Mouse (Mus musculus): ENCODE data around the gene Dpt. TPM values are rescaled to one million over a fixed set of nuclear protein-coding genes. Genes with fewer than 3 reads are reported as not detected.
A peak's percentile ranks its signal among the peaks of the same experiment; 100 is the strongest.

Dpt gene
- polyA plus RNA-seq, 1 experiment from 2014 or later = 48.9 TPM

- 35% methylated on average over 4 of the region's 4 CpGs for WGBS
- Histone ChIP-seq H3K9ac (no peak overlapping the region), H3K27me3 (replicated peaks) (no peaks in the 10 kb centered on the region), H3K9me3 (no peaks in the 10 kb centered on the region), H3K4me2 (no peak overlapping the region), H3K36me3 (no peaks in the 10 kb centered on the region), H3K4me1 (0 out of 2 replicates have a peak, but pooled peaks cover 6% of the 10 kb centered on the region), H3K27ac (no peak overlapping the region; the same call in 1 of the 2 replicates), H3K4me3 (replicated peaks) (no peak overlapping the region)
- ATAC-seq (ENCODE audit: insufficient read depth, low FRiP score, low read depth) = peak; percentile 66; the same call in 1 of the 2 replicates
Observed at GRCm38 (mm10) chr1:164793049-164793448, 3.4 kb upstream of the Dpt start.

GRCm38 (mm10) chr1:164797746-164798285, 1.4 kb downstream of the Dpt start:
- Histone ChIP-seq H3K4me2 (no peak overlapping the region), H3K4me1 (0 out of 2 replicates have a peak, but pooled peaks cover 10% of the 10 kb centered on the region), H3K9ac (no peak overlapping the region), H3K27me3 (replicated peaks) (no peaks in the 10 kb centered on the region), H3K36me3 (no peaks in the 10 kb centered on the region), H3K9me3 (no peaks in the 10 kb centered on the region), H3K27ac (peak overlapping the region; percentile 59; the same call in 1 of the 2 replicates), H3K4me3 (replicated peaks) (no peak overlapping the region)
- WGBS = 61% methylated on average over 1 of the region's 1 CpGs
- ATAC-seq (ENCODE audit: insufficient read depth, low FRiP score, low read depth) = no peak

DNA sequence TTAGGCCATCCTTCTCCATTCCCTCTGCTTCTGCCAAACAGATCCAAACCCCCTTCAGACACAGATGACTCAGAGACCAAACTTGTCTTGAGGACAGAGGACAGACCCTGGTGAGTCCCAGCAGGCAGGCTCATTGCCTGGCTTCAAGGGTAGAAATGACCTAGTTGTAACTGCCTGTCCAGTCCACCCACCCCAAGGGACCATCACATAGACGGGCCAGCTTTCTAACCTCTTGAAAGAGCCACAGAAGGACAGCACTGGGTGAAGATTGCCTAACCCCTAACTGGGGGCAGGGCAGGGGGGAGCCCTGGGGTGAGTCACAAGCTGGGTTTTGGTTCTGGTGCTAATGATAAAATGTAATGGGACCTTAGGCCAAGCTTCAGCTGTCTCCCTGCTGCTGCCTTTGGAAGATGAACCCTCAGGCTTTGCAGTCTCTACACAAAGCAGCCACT, 2.1 kb downstream of the Dpt start:
- no peak overlapping the region for H3K9ac ChIP-seq
- ATAC-seq (ENCODE audit: insufficient read depth, low FRiP score, low read depth) = peak; percentile 14; the same call in 1 of the 2 replicates
- no peak overlapping the region for H3K4me3 ChIP-seq (replicated peaks)
- no peaks in the 10 kb centered on the region for H3K9me3 ChIP-seq
- H3K36me3 ChIP-seq = no peaks in the 10 kb centered on the region
- 0 out of 2 replicates have a peak, but pooled peaks cover 10% of the 10 kb centered on the region for H3K4me1 ChIP-seq
- H3K4me2 ChIP-seq = 0 out of 2 replicates have a peak overlapping the region, but pooled peaks have one; percentile 8
- H3K27ac ChIP-seq = peak overlapping the region; percentile 59
- H3K27me3 ChIP-seq (replicated peaks) = no peaks in the 10 kb centered on the region
- 55% methylated on average over 1 of the region's 1 CpGs for WGBS

- H3K4me3 ChIP-seq (replicated peaks) = no peak overlapping the region
- H3K27me3 ChIP-seq (replicated peaks) = no peaks in the 10 kb centered on the region
- 68% methylated on average over 3 of the region's 3 CpGs for whole genome bisulfite sequencing
- H3K27ac ChIP-seq = no peak overlapping the region
- 0 out of 2 replicates have a peak, but pooled peaks cover 10% of the 10 kb centered on the region for H3K4me1 ChIP-seq
- H3K4me2 ChIP-seq = no peak overlapping the region
- ATAC-seq (ENCODE audit: insufficient read depth, low FRiP score, low read depth) = no peak
- H3K36me3 ChIP-seq = no peaks in the 10 kb centered on the region
- no peaks in the 10 kb centered on the region for H3K9me3 ChIP-seq
- H3K9ac ChIP-seq = no peak overlapping the region
Observed at GRCm38 (mm10) chr1:164799161-164799560, 2.7 kb downstream of the Dpt start.

DNA sequence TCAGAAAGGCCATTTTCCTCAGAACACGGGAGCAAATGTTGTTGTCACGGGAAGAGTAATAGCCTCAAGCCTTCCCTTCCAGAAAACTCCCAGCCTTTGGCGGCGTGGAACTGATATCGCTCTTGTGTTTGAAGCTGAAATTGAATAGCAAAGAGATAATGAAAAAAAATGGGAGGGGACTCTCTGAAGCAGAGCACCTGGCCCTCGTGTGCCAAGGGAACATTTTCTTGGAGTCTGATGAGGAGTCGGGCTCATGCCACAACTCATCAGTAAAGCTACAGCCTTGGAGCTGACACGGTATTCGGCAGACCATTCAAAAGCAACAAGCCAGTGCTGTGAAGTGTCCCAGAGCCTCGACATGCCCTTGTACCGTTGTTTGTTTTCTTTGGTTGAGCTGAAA, 7.8 kb downstream of the Dpt start:
- WGBS = 42% methylated on average over 11 of the region's 11 CpGs
- ATAC-seq (ENCODE audit: insufficient read depth, low FRiP score, low read depth) = no peak
- H3K9ac ChIP-seq = no peak overlapping the region

DNA sequence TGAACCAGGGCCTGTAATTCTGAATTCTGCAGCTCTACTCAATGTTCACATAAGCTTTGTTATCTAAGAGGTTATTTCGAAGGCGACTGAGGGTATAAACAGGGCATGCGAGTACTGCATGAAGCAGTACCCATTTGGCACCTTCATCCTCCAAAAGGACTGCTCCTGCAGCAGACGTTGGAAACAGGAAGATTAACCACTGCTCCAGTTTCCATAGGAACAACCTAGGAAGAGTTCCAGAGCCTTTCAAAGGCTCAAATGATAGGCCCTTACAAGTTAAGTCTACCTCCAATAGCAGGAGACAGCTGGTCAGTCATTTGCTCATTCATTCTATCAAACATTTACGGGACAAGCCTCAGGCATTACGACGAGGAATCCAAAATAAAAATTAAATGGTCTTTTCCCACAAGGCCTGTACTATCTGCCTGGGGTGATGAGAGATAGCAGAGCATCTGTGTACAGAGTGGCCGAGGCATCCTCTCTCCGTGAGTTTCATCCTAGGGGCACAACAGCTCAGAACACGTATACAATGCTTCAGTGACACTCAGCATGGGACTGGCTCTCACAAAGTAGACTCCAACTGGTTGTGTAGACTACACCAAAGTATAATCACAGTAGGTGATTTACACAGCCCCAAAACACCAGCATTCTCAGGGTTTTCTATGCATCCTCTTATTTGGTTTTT, 8.4 kb downstream of the Dpt start:
- Histone ChIP-seq H3K4me3 (replicated peaks) (no peak overlapping the region), H3K4me2 (no peak overlapping the region)

More for the DNA sequence above, 7.8 kb downstream of the Dpt start:
- no peak overlapping the region for H3K27ac ChIP-seq
- no peaks in the 10 kb centered on the region for H3K9me3 ChIP-seq
- H3K4me2 ChIP-seq = no peak overlapping the region
- H3K36me3 ChIP-seq = no peaks in the 10 kb centered on the region
- no peaks in the 10 kb centered on the region for H3K4me1 ChIP-seq
- H3K27me3 ChIP-seq (replicated peaks) = no peaks in the 10 kb centered on the region
- H3K4me3 ChIP-seq (replicated peaks) = no peak overlapping the region

GRCm38 (mm10) chr1:164809371-164809770, 12.9 kb downstream of the Dpt start:
- Histone ChIP-seq H3K27me3 (replicated peaks) (no peaks in the 10 kb centered on the region), H3K4me3 (replicated peaks) (no peak overlapping the region), H3K9me3 (no peaks in the 10 kb centered on the region), H3K4me1 (no peaks in the 10 kb centered on the region), H3K36me3 (no peaks in the 10 kb centered on the region), H3K4me2 (no peak overlapping the region), H3K9ac (no peak overlapping the region), H3K27ac (no peak overlapping the region)
- WGBS = 75% methylated on average over 2 of the region's 2 CpGs
- ATAC-seq (ENCODE audit: insufficient read depth, low FRiP score, low read depth) = no peak

More for the DNA sequence above, 8.4 kb downstream of the Dpt start:
- Histone ChIP-seq H3K4me1 (no peaks in the 10 kb centered on the region), H3K9ac (no peak overlapping the region), H3K9me3 (no peaks in the 10 kb centered on the region), H3K36me3 (no peaks in the 10 kb centered on the region), H3K27me3 (replicated peaks) (no peaks in the 10 kb centered on the region), H3K27ac (no peak overlapping the region)
- WGBS = 68% methylated on average over 10 of the region's 10 CpGs
- ATAC-seq (ENCODE audit: insufficient read depth, low FRiP score, low read depth) = no peak

DNA sequence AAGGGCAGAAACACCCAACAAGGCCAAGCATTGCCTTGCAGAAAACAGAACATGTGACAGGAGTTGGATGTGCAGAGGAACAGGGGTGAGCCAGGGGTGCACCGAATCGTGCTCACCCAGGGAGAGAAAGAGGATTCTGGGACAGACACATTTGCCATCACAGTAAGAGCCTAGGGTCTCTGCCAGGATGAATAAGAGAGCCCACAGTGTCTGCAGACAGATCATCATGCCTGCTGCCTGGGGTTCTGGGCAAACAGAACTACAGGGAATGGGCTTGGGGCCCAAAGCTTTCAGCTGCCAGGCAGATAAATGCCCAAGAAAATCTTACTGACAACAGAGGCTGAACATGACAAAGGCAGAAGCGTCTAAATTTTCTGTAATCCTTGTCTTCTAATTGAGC, 14.9 kb downstream of the Dpt start:
- H3K27ac ChIP-seq = no peak overlapping the region
- H3K9me3 ChIP-seq = no peaks in the 10 kb centered on the region
- no peaks in the 10 kb centered on the region for H3K27me3 ChIP-seq (replicated peaks)
- WGBS = 92% methylated on average over 3 of the region's 3 CpGs
- no peaks in the 10 kb centered on the region for H3K36me3 ChIP-seq
- H3K4me3 ChIP-seq (replicated peaks) = no peak overlapping the region
- H3K4me2 ChIP-seq = no peak overlapping the region
- H3K9ac ChIP-seq = no peak overlapping the region
- no peak for ATAC-seq (ENCODE audit: insufficient read depth, low FRiP score, low read depth)
- H3K4me1 ChIP-seq = no peaks in the 10 kb centered on the region

GRCm38 (mm10) chr1:164814243-164814642, 17.8 kb downstream of the Dpt start:
- no peak overlapping the region for H3K27ac ChIP-seq
- no peaks in the 10 kb centered on the region for H3K36me3 ChIP-seq
- no peaks in the 10 kb centered on the region for H3K27me3 ChIP-seq (replicated peaks)
- WGBS = 53% methylated on average over 2 of the region's 2 CpGs
- H3K4me3 ChIP-seq (replicated peaks) = no peak overlapping the region
- no peak for ATAC-seq (ENCODE audit: insufficient read depth, low FRiP score, low read depth)
- H3K9ac ChIP-seq = no peak overlapping the region
- H3K4me1 ChIP-seq = no peaks in the 10 kb centered on the region
- no peaks in the 10 kb centered on the region for H3K9me3 ChIP-seq
- no peak overlapping the region for H3K4me2 ChIP-seq

DNA sequence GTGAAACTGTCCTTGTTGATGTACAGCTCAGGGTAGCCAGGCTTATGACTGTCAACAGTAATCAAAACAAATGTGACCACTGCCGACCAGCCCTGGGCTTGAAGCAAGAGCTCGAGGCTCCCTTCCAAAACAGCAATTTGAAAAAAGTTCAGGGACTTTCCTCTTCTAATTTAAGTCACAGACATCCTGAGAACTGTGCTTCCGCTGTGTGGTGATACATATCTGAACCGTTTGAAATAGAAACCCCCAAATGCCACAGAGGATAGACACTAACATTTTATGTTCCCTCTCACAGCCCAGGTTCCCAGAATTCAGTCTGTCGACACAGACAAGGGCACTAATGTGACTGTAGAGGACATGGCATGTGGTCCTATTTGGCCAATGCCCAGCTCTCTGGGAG, 18.9 kb downstream of the Dpt start:
- no peak overlapping the region for H3K4me2 ChIP-seq
- no peaks in the 10 kb centered on the region for H3K9me3 ChIP-seq
- H3K36me3 ChIP-seq = no peaks in the 10 kb centered on the region
- H3K4me3 ChIP-seq (replicated peaks) = no peak overlapping the region
- H3K9ac ChIP-seq = no peak overlapping the region
- no peak for ATAC-seq (ENCODE audit: insufficient read depth, low FRiP score, low read depth)
- H3K4me1 ChIP-seq = no peaks in the 10 kb centered on the region
- WGBS = 51% methylated on average over 5 of the region's 5 CpGs
- no peak overlapping the region for H3K27ac ChIP-seq
- no peaks in the 10 kb centered on the region for H3K27me3 ChIP-seq (replicated peaks)

DNA sequence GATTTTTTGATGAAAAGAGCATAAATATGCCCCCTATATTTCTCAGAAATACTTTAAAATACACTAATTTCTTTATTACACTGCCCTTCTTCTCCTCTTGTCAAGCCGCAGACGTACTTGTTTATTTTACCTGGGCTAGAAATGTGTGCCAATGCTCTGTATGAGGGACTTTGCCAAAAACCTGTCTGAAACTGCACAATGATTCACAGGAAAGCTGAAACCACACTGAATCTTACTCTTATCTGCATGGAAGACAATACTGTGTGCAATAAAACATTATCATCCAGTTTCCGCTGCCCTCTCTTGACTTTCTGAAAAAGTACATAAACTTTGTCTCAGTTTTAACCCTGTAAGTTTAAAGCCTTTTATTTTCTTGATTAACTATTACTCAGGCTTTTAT, 20.9 kb downstream of the Dpt start:
- Histone ChIP-seq H3K27ac (no peak overlapping the region), H3K27me3 (replicated peaks) (no peaks in the 10 kb centered on the region), H3K4me1 (no peaks in the 10 kb centered on the region), H3K9ac (no peak overlapping the region), H3K4me3 (replicated peaks) (no peak overlapping the region), H3K4me2 (no peak overlapping the region), H3K36me3 (no peaks in the 10 kb centered on the region), H3K9me3 (no peaks in the 10 kb centered on the region)
- no peak for ATAC-seq (ENCODE audit: insufficient read depth, low FRiP score, low read depth)
- WGBS = 40% methylated on average over 3 of the region's 3 CpGs

GRCm38 (mm10) chr1:164821307-164821706, 24.9 kb downstream of the Dpt start:
- no peaks in the 10 kb centered on the region for H3K27me3 ChIP-seq (replicated peaks)
- WGBS = 83% methylated on average over 1 of the region's 1 CpGs
- ATAC-seq (ENCODE audit: insufficient read depth, low FRiP score, low read depth) = no peak
- no peak overlapping the region for H3K4me2 ChIP-seq
- no peak overlapping the region for H3K4me3 ChIP-seq (replicated peaks)
- H3K27ac ChIP-seq = no peak overlapping the region
- no peaks in the 10 kb centered on the region for H3K36me3 ChIP-seq
- H3K9ac ChIP-seq = no peak overlapping the region
- no peaks in the 10 kb centered on the region for H3K9me3 ChIP-seq
- H3K4me1 ChIP-seq = no peaks in the 10 kb centered on the region

Data from stomach, embryonic 15.5 days (tissue).